Mouse (Mus musculus) cerebellum, adult 11-12 months (tissue): Measurements from ENCODE around the gene Myo18b.

ENCODE experiments used
- DNase-seq: peaks from one replicate; pipeline ENCODE4 v3.0.0; 2022

Gene Myo18b

GRCm38 (mm10) chr5:112876846-112877390, 19.2 kb downstream of the Myo18b start:
- peak; percentile 51 for DNase-seq

GRCm38 (mm10) chr5:112872999-112873398, 23.2 kb downstream of the Myo18b start:
- DNase-seq: no peak

GRCm38 (mm10) chr5:112870729-112871128, 25.4 kb downstream of the Myo18b start:
- peak; percentile 47 for DNase-seq

GRCm38 (mm10) chr5:112868620-112869019, 27.5 kb downstream of the Myo18b start:
- DNase-seq: no peak

- DNase-seq: peak; percentile 38
Observed at GRCm38 (mm10) chr5:112864719-112865367, 31.3 kb downstream of the Myo18b start.

GRCm38 (mm10) chr5:112859379-112860035, 36.7 kb downstream of the Myo18b start:
- no peak for DNase-seq

GRCm38 (mm10) chr5:112853179-112853578, 43.0 kb downstream of the Myo18b start:
- DNase-seq: no peak

- DNase-seq: no peak
Observed at GRCm38 (mm10) chr5:112851389-112851788, 44.8 kb downstream of the Myo18b start.

- DNase-seq: peak; percentile 45
Observed at GRCm38 (mm10) chr5:112848586-112849280, 47.4 kb downstream of the Myo18b start.

GRCm38 (mm10) chr5:112847985-112848542, 48.1 kb downstream of the Myo18b start:
- DNase-seq: no peak

GRCm38 (mm10) chr5:112846146-112846545, 50.0 kb downstream of the Myo18b start:
- DNase-seq: no peak

GRCm38 (mm10) chr5:112844460-112844859, 51.7 kb downstream of the Myo18b start:
- no peak for DNase-seq

GRCm38 (mm10) chr5:112843676-112844257, 52.4 kb downstream of the Myo18b start:
- DNase-seq: no peak

- no peak for DNase-seq
Observed at GRCm38 (mm10) chr5:112842696-112843095, 53.5 kb downstream of the Myo18b start.

- DNase-seq: no peak
Observed at GRCm38 (mm10) chr5:112841850-112842249, 54.3 kb downstream of the Myo18b start.

- no peak for DNase-seq
Observed at GRCm38 (mm10) chr5:112834896-112835295, 61.3 kb downstream of the Myo18b start.

GRCm38 (mm10) chr5:112833866-112834265, 62.3 kb downstream of the Myo18b start:
- DNase-seq: no peak

GRCm38 (mm10) chr5:112825091-112825794, 70.9 kb downstream of the Myo18b start:
- DNase-seq: no peak

GRCm38 (mm10) chr5:112824376-112824775, 71.8 kb downstream of the Myo18b start:
- DNase-seq: no peak

- no peak for DNase-seq
Observed at GRCm38 (mm10) chr5:112822426-112822825, 73.7 kb downstream of the Myo18b start.

- DNase-seq: no peak
Observed at GRCm38 (mm10) chr5:112815051-112815450, 81.1 kb downstream of the Myo18b start.

GRCm38 (mm10) chr5:112807629-112808028, 88.5 kb downstream of the Myo18b start:
- DNase-seq: no peak
